Mouse (Mus musculus) midbrain, embryonic 12.5 days (tissue): Measurements from ENCODE around the gene Kcnb1. TPM values are rescaled to one million over a fixed set of nuclear protein-coding genes. Genes with fewer than 3 reads are reported as not detected.

Source experiments
- ATAC-seq: fragments of 200-750 bp; cut with Nextera tagmentation; 2 replicates; pipeline ENCODE4 v1.8.0; 2017; ENCODE audit warnings: low read depth, moderate TSS enrichment, moderate library complexity; ENCODE audit not compliant: low FRiP score
- H3K27ac ChIP-seq: fragments of 300-500 bp; sonication (generic); replicated peaks from 2 replicates; pipeline ENCODE4 v1.5.1; 2016; ENCODE audit warnings: mild to moderate bottlenecking
- H3K27me3 ChIP-seq: fragments of 300-500 bp; sonication (generic); 2 replicates; pipeline ENCODE4 v1.6.1; 2016; ENCODE audit warnings: mild to moderate bottlenecking
- H3K36me3 ChIP-seq: fragments of 300-500 bp; sonication (generic); 2 replicates; pipeline ENCODE4 v1.6.1; 2016
- H3K4me1 ChIP-seq: fragments of 300-500 bp; sonication (generic); 2 replicates; pipeline ENCODE4 v1.6.1; 2016
- H3K4me2 ChIP-seq: fragments of 300-500 bp; sonication (generic); replicated peaks from 2 replicates; pipeline ENCODE4 v1.6.1; 2016; ENCODE audit warnings: mild to moderate bottlenecking, moderate library complexity
- H3K4me3 ChIP-seq: fragments of 300-500 bp; sonication (generic); 2 replicates; pipeline ENCODE4 v1.5.1; 2016; ENCODE audit warnings: mild to moderate bottlenecking
- H3K9ac ChIP-seq: fragments of 300-500 bp; sonication (generic); replicated peaks from 2 replicates; pipeline ENCODE4 v1.6.1; 2016; ENCODE audit warnings: mild to moderate bottlenecking, moderate library complexity
- H3K9me3 ChIP-seq: fragments of 300-500 bp; sonication (generic); 2 replicates; pipeline ENCODE4 v1.6.1; 2016; ENCODE audit warnings: mild to moderate bottlenecking
- WGBS: fragments of 180-500 bp; shearing (Covaris S2); methylation state at CpG from one replicate; pipeline ENCODE4 v1.1.7; 2016; 5-methylcytosine and 5-hydroxymethylcytosine counted together
- polyA plus RNA-seq: library from polyadenylated mRNA; unstranded; fragments of >200 nt; fragmentation: Nextera tagmentation; extraction: Ambion mirVana; gene quantifications from 2 replicates; pipeline ENCODE4 v1.2.1, GENCODE M21; 2016

Kcnb1 gene
- polyA plus RNA-seq, 1 experiment from 2014 or later = 1.4 TPM

DNA sequence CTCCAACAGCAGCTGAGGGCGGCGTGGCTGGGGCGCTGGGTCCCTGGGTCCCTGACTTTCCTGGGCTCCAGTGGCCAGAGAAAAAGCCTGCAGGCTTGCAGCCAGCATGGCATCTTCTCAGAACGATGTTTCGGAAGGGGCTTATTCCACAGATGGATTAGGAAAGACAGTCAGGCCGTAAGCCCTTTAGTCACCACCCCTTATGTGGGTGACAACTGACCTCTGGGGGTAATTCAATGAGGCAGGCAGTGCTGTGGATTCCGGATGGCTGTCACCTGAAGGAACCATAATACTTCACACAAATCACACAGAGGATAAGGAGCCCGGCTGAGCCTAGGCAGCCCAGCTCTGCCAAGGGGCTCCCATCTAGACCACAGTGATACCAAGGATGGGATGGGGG, 8.9 kb downstream of the Kcnb1 start:
- Histone ChIP-seq H3K36me3 (no peaks in the 10 kb centered on the region), H3K27me3 (0 out of 2 replicates have a peak, but pooled peaks cover 6% of the 10 kb centered on the region), H3K4me2 (no peak overlapping the region), H3K9ac (no peak overlapping the region; the same call in 1 of the 2 replicates), H3K4me1 (no peaks in the 10 kb centered on the region), H3K27ac (no peak overlapping the region), H3K9me3 (no peaks in the 10 kb centered on the region), H3K4me3 (no peak overlapping the region)
- ATAC-seq = no peak
- WGBS = 77% methylated on average over 8 of the region's 8 CpGs

DNA sequence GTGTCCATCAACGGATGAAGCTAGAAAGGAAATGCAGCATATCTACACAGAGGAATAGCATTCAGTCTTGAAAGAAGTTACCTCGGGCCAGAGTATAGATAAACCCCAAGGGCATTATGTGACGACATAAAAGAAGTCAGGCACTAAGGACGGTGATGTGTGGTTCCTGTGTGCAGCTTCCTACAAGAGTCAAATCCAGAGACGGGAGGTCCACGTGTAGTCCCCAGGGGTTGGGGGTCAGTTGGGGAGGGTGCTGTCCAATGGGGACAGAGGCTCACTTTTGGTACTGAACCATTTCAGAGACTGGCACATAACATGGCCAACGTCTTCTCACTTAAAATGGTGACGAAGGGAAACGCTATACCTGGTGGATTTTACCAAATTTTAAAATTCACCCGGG, 10.7 kb downstream of the Kcnb1 start:
- H3K36me3 ChIP-seq = no peaks in the 10 kb centered on the region
- no peaks in the 10 kb centered on the region for H3K27me3 ChIP-seq
- no peaks in the 10 kb centered on the region for H3K9me3 ChIP-seq
- H3K4me1 ChIP-seq = no peaks in the 10 kb centered on the region
- H3K4me3 ChIP-seq = no peak overlapping the region
- WGBS = 92% methylated on average over 10 of the region's 10 CpGs
- H3K4me2 ChIP-seq = no peak overlapping the region
- no peak for ATAC-seq
- H3K9ac ChIP-seq = no peak overlapping the region
- H3K27ac ChIP-seq = no peak overlapping the region

DNA sequence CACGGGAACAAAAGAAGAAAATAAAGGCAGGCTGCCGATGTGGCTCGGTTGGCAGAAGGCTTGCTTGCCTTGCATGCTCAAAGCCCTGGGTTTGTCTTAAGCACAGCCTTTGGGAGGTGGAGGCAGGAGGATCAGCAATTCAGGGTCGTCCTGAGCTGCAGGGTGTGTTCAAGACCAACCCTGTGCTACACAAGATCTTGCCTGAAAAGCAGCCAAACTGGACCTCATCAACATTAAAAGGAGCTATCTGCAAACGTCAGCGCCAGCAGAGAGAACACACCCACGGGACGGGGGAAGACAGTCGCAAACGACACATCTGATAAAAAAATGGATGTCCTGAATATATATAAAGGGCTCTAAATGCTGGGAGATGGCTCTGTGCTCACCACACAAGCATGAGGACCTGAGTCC, 12.7 kb downstream of the Kcnb1 start:
- Histone ChIP-seq H3K4me1 (no peaks in the 10 kb centered on the region), H3K27me3 (no peaks in the 10 kb centered on the region), H3K36me3 (no peaks in the 10 kb centered on the region), H3K4me3 (no peak overlapping the region), H3K9me3 (no peaks in the 10 kb centered on the region), H3K4me2 (no peak overlapping the region), H3K9ac (no peak overlapping the region), H3K27ac (no peak overlapping the region)
- 71% methylated on average over 10 of the region's 10 CpGs for WGBS
- no peak for ATAC-seq

DNA sequence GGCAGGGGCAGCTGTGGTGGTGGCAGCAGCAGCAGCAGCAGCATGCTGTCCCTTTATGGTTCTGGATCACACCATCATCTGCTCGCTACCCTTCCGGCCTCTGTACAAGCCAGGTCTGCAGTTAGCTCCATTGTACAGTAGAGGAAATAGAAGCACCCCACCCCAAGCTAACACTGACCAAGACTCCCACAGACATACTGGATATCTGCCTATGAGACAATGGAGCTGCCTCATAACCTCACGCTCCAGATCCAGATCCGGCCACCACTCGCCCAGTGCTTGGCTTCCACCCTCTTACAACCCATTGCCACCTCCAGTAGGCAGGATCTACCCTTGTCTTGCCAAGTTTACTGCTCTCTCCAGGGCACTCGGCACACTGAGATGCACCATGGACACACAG, 14.7 kb downstream of the Kcnb1 start:
- Histone ChIP-seq H3K4me3 (no peak overlapping the region), H3K4me2 (no peak overlapping the region), H3K9ac (no peak overlapping the region), H3K4me1 (no peaks in the 10 kb centered on the region), H3K27me3 (no peaks in the 10 kb centered on the region), H3K36me3 (no peaks in the 10 kb centered on the region), H3K9me3 (no peaks in the 10 kb centered on the region), H3K27ac (no peak overlapping the region)
- 93% methylated on average over 6 of the region's 6 CpGs for WGBS
- ATAC-seq = no peak

DNA sequence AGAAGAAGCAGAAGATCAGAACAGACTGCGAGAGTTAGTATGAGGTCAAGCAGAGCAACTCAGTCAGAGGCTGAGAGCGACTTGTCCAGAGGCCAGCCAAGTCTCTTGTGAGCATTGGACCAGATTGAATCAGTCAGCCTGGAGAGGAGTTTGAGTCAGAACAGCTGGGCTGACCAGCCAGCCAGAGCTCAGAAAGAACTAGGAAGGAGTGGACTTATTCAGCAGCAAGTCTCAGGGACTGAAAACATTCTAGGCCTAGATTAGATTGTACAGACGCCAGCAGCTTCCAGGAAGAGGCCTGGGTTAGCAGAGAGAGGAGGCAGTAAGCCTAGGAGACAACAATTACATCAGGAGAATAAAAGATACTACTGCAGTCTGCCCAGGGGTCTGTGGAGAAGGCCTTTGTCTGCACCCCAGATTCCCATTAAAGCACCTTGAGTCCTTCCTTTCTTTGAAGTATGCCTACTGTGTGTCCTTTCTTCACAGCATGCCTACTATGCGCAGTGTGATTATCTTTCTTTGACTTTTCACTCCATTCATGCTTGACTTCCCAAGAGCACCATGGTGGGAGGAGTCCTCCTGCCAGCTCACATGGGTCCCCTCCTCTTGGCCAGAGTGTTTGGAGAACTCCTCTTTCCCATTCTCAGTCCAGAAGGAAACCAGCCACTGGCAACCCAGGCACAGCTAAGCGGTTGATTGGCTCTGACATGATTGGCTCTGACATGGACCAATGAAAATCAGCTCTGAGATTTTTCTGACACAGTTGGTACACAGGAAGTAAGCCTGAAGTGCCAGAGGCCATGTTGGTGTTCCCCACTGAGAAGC, 16.7 kb downstream of the Kcnb1 start:
- Histone ChIP-seq H3K4me1 (no peaks in the 10 kb centered on the region), H3K4me2 (no peak overlapping the region), H3K9ac (no peak overlapping the region), H3K27ac (no peak overlapping the region), H3K27me3 (no peaks in the 10 kb centered on the region), H3K36me3 (no peaks in the 10 kb centered on the region), H3K9me3 (no peaks in the 10 kb centered on the region), H3K4me3 (no peak overlapping the region)
- 79% methylated on average over 5 of the region's 5 CpGs for whole genome bisulfite sequencing
- ATAC-seq = no peak

DNA sequence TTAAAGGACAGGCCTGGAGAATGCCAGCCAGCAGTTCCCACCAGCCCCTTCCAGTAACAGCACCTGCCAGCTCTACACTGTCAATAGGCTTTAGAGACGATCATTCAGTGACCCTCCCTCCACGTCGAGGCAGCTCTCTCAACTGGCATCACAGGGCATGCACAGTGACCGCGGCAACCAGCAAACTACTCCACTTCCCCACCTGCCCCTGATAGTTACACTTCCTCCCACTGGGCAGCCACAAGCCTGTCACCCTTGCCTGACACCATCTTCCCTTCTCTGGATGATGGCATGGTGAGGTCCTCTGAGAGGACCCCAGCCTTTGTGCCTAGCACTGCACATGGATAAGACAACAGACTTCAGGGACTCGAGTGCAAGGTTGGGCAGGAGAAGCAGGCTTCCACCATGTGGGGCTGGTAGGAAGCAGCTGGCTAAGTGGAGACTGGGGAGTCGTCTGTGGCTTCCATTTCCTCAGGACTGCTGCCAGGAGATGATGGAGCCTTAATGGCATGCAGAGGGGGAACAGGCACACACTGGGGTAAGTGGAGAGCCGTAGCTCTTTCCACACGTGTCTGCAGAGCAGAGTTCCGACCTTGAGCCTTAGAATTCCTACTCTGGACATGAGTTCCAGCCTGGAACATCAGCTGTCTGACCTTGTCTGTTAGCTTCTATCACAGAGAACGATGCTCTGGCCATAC, 22.3 kb downstream of the Kcnb1 start:
- 75% methylated on average over 11 of the region's 11 CpGs for WGBS
- Histone ChIP-seq H3K9ac (no peak overlapping the region), H3K4me1 (no peaks in the 10 kb centered on the region), H3K9me3 (no peaks in the 10 kb centered on the region), H3K4me3 (no peak overlapping the region), H3K27me3 (no peaks in the 10 kb centered on the region), H3K4me2 (no peak overlapping the region), H3K27ac (no peak overlapping the region), H3K36me3 (no peaks in the 10 kb centered on the region)
- no peak for ATAC-seq

DNA sequence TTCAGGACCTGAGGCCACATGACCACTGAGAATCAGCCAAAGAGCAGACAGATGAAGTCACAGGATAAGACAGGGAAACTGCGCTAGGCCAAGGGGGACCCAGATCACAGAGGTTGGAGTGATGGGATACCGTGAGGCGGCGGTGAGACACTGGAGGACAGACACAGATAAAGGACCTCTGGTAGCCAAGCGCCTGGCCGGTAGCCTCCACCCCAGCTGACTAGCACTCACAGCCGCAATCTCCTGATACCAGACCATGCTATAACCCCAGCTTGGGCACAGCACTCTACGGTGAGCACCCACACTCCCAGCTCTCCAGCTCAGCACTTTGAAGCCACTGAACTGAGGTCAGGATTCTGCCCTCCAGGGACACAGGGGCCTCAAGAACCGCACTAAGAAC, 26.4 kb downstream of the Kcnb1 start:
- Histone ChIP-seq H3K9ac (no peak overlapping the region), H3K27ac (no peak overlapping the region), H3K4me3 (no peak overlapping the region), H3K36me3 (no peaks in the 10 kb centered on the region), H3K4me2 (no peak overlapping the region), H3K4me1 (no peaks in the 10 kb centered on the region; the same call in 1 of the 2 replicates), H3K9me3 (peaks cover 3% of the 10 kb centered on the region; the same call in 1 of the 2 replicates), H3K27me3 (no peaks in the 10 kb centered on the region)
- ATAC-seq = no peak
- WGBS = 91% methylated on average over 9 of the region's 9 CpGs

DNA sequence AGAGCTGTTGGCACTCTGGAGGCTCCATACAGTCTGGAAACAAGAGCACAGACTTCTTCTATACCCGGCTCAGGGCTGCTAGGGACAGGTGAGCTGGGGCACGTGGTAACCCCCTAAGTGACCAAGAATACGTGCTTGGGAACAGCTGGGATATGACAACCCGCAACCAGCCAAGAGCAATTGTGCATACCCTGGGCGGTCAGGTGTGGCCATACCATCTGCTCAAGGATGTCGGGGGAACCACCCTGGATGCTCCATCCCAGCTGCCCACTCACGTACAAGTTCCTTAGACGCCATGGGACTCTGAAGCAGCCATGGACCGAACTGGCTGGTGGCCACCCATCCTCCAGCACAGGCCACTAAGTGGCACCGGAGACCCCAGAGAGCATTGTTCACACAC, 26.8 kb downstream of the Kcnb1 start:
- ATAC-seq = no peak
- H3K9me3 ChIP-seq = peaks cover 3% of the 10 kb centered on the region; the same call in 1 of the 2 replicates
- no peak overlapping the region for H3K9ac ChIP-seq
- no peak overlapping the region for H3K4me3 ChIP-seq
- H3K4me2 ChIP-seq = no peak overlapping the region
- 92% methylated on average over 10 of the region's 10 CpGs for WGBS
- H3K4me1 ChIP-seq = no peaks in the 10 kb centered on the region; the same call in 1 of the 2 replicates
- H3K27ac ChIP-seq = no peak overlapping the region
- H3K27me3 ChIP-seq = no peaks in the 10 kb centered on the region
- no peaks in the 10 kb centered on the region for H3K36me3 ChIP-seq

DNA sequence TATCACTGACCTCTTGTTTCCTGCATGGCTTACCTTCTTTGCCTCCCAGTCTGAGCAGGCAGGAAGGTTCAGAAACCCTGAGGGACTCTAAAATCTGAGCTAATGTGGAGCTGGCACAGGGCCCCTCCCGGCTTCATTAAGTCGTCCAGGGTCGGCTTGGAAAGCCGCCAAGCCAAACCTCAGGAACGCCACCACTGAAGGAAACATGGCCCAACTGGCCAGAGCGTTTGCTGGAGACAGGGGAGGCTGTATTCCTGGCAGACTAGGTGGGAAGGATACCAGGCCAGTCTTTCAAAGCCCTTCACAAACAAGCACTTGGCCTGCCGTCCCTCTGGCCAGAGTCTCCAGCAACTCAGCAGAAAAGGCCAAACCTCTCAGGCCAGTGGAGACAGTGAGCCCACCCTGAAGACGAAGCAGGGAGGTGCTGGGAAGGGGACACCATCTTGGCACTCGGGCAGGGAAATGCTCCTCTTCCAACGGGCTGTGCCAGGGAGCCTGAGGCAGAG, 27.4 kb downstream of the Kcnb1 start:
- Histone ChIP-seq H3K4me3 (no peak overlapping the region), H3K9ac (no peak overlapping the region), H3K4me2 (no peak overlapping the region), H3K4me1 (no peaks in the 10 kb centered on the region; the same call in 1 of the 2 replicates), H3K36me3 (no peaks in the 10 kb centered on the region), H3K27me3 (no peaks in the 10 kb centered on the region), H3K9me3 (peaks cover 3% of the 10 kb centered on the region; the same call in 1 of the 2 replicates), H3K27ac (no peak overlapping the region)
- no peak for ATAC-seq
- 84% methylated on average over 10 of the region's 10 CpGs for WGBS

DNA sequence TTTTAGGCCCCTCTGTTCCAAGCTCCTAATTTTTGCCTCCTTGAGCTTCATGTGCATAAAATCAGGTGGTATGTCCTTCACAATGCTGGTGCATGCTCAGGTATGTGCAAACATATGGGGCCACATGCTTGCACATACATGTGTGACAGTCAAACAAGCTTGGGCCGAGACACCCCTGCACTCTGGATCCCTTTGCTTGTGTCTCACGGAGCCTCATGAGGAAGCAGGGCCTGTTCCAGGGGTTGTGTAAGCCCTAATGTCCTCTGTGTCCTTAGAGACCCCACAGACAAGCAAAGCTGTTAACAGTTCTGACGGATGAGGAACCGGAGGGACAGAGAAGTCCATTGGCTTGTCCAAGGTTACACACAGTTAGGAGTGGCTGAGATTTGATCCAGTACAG, 30.2 kb downstream of the Kcnb1 start:
- no peaks in the 10 kb centered on the region for H3K36me3 ChIP-seq
- no peak overlapping the region for H3K4me2 ChIP-seq
- no peak overlapping the region for H3K4me3 ChIP-seq
- peaks cover 3% of the 10 kb centered on the region; the same call in 1 of the 2 replicates for H3K9me3 ChIP-seq
- peaks cover 12% of the 10 kb centered on the region for H3K4me1 ChIP-seq
- no peak overlapping the region for H3K27ac ChIP-seq
- no peak for ATAC-seq
- WGBS = 92% methylated on average over 4 of the region's 4 CpGs
- H3K9ac ChIP-seq = no peak overlapping the region
- H3K27me3 ChIP-seq = no peaks in the 10 kb centered on the region

DNA sequence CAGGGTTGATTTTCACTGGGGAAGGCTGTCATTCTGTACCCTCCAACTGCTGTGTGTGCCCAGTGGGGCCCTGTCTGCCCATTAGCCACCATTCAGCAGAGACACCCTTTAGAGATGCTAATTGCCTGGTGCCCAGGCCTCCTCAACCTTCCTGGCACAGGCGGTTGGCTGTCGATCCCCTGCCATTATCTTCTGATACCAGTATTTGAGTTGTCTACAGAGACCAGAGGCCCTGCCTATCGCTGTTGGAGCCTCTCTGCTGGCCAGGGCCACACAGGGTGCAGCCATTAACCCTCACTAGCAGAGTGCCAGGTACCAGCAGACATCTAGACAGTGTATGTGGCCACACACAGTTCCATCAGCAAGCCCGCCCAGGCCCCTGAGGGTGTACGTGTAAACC, 31.2 kb downstream of the Kcnb1 start:
- Histone ChIP-seq H3K27me3 (no peaks in the 10 kb centered on the region), H3K9me3 (peaks cover 3% of the 10 kb centered on the region; the same call in 1 of the 2 replicates), H3K4me1 (peaks cover 12% of the 10 kb centered on the region), H3K4me2 (no peak overlapping the region), H3K9ac (no peak overlapping the region), H3K4me3 (no peak overlapping the region), H3K36me3 (no peaks in the 10 kb centered on the region), H3K27ac (no peak overlapping the region)
- no peak for ATAC-seq
- 82% methylated on average over 5 of the region's 5 CpGs for WGBS

DNA sequence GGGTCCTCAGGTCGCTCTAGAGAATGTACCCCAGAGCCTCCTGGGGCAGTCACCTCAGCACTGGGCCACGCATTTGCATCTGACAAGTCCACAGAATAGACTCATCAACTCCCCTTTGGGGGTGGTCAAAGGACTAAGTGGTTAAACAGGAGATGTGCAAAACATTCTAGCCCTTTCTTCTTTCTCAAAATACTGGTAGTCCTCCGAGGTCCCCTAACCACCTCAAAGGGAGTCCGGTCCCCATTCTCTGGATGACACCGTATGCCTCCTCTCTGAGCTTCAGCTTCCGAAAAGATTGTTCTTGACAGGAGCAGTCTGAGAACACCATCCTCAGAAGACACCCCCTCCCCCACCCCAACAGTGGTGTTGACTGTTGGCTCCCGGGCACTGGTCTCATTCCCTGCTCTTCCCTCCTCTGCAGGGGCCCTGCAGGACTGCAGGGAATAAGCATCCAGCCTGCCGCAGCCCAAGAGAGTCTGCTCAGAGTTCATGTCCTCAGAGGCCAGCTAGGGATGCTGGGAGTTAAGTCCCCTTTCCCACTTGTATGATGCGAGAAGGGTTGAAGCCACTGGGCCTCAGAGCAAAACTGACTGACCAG, 33.7 kb downstream of the Kcnb1 start:
- peaks cover 12% of the 10 kb centered on the region for H3K4me1 ChIP-seq
- H3K9me3 ChIP-seq = peaks cover 3% of the 10 kb centered on the region; the same call in 1 of the 2 replicates
- H3K27ac ChIP-seq = no peak overlapping the region
- no peak overlapping the region for H3K4me3 ChIP-seq
- no peaks in the 10 kb centered on the region for H3K27me3 ChIP-seq
- H3K4me2 ChIP-seq = no peak overlapping the region
- H3K9ac ChIP-seq = no peak overlapping the region
- 37% methylated on average over 9 of the region's 9 CpGs for WGBS
- H3K36me3 ChIP-seq = no peaks in the 10 kb centered on the region
- ATAC-seq = no peak
